Mouse (Mus musculus): ENCODE measurements at regions not wholly inside any gene's neighbourhood (a gene's known extent, or its start where the extent isn't known, plus 50 kb on each side); places are given as distances from the start of the nearest gene placed in this dataset.

DNA sequence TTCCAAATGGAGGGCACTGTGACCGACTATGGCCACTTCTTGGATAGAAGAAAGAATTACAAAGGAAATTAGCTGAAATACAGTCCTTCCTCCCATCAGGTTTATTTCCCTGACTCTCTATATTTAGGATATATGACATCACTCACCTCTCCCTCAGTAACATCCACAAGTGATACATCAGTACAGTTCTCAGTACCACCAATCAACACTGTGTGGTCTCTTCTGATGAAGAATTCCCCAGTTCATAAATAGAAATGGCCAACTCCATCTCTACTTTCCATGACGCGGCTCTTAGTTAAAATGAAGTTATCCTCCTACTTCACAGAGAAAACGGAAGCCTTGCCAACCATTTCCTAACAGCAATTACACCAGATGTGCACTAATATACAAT is 208.3 kb upstream of the Dio2 start:
- ATAC-seq (ENCODE audit: low FRiP score, low TSS enrichment) = no peak
- Histone ChIP-seq H3K27me3 (ENCODE audit: control insufficient read depth, insufficient read depth, low read length) (no peaks in the 10 kb centered on the region), H3K27ac (ENCODE audit: low read depth, low read length) (no peak overlapping the region), H3K4me1 (ENCODE audit: control insufficient read depth, insufficient read depth, low read length) (no peaks in the 10 kb centered on the region), H3K9me3 (ENCODE audit: control insufficient read depth, low read length) (no peaks in the 10 kb centered on the region), H3K4me3 (ENCODE audit: low read length) (no peak overlapping the region), H3K4me2 (replicated peaks; ENCODE audit: low read depth, low read length) (no peak overlapping the region), H3K36me3 (ENCODE audit: control insufficient read depth, insufficient read depth, low read length) (no peaks in the 10 kb centered on the region), H3K9ac (ENCODE audit: low read depth, low read length) (no peak overlapping the region)
- whole genome bisulfite sequencing = 92% methylated on average over 4 of the region's 4 CpGs

GRCm38 (mm10) chr12:90945743-90946527 is 207.7 kb upstream of the Dio2 start:
- H3K27me3 ChIP-seq (ENCODE audit: control insufficient read depth, insufficient read depth, low read length) = no peaks in the 10 kb centered on the region
- no peak overlapping the region for H3K27ac ChIP-seq (ENCODE audit: low read depth, low read length)
- no peak for ATAC-seq (ENCODE audit: low FRiP score, low TSS enrichment)
- no peak overlapping the region for H3K9ac ChIP-seq (ENCODE audit: low read depth, low read length)
- no peaks in the 10 kb centered on the region for H3K9me3 ChIP-seq (ENCODE audit: control insufficient read depth, low read length)
- no peaks in the 10 kb centered on the region for H3K36me3 ChIP-seq (ENCODE audit: control insufficient read depth, insufficient read depth, low read length)
- 57% methylated on average over 6 of the region's 6 CpGs for WGBS
- no peaks in the 10 kb centered on the region for H3K4me1 ChIP-seq (ENCODE audit: control insufficient read depth, insufficient read depth, low read length)
- no peak overlapping the region for H3K4me2 ChIP-seq (replicated peaks; ENCODE audit: low read depth, low read length)
- no peak overlapping the region for H3K4me3 ChIP-seq (ENCODE audit: low read length)

- no peak overlapping the region for H3K4me3 ChIP-seq (ENCODE audit: low read length)
Measured at GRCm38 (mm10) chr12:90932684-90933083, 194.4 kb upstream of the Dio2 start.

DNA sequence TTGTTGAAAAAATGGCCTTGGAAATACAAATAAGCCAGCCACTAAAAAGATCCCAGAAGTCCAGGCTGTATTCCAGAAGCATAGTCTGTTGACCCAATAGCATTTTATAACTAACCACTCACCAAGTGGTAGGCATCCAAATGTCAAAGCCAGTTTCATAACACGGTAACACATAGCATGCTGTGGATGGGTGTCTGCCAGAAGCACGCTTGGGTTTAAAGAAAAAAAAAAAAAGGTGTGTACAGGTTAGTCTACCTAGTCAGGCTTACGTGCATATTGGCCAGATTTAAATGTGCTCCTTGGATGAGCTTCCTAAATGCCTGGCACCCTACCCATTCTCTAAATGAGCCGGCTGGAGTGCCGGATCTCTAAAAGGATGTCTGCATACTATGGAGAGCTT is 194.0 kb upstream of the Dio2 start:
- 93% methylated on average over 5 of the region's 5 CpGs for whole genome bisulfite sequencing
- no peaks in the 10 kb centered on the region for H3K36me3 ChIP-seq (ENCODE audit: control insufficient read depth, insufficient read depth, low read length)
- H3K9ac ChIP-seq (ENCODE audit: low read depth, low read length) = no peak overlapping the region
- no peaks in the 10 kb centered on the region for H3K9me3 ChIP-seq (ENCODE audit: control insufficient read depth, low read length)
- no peak overlapping the region for H3K4me3 ChIP-seq (ENCODE audit: low read length)
- no peaks in the 10 kb centered on the region for H3K27me3 ChIP-seq (ENCODE audit: control insufficient read depth, insufficient read depth, low read length)
- H3K4me1 ChIP-seq (ENCODE audit: control insufficient read depth, insufficient read depth, low read length) = no peaks in the 10 kb centered on the region
- H3K27ac ChIP-seq (ENCODE audit: low read depth, low read length) = no peak overlapping the region
- H3K4me2 ChIP-seq (replicated peaks; ENCODE audit: low read depth, low read length) = no peak overlapping the region
- no peak for ATAC-seq (ENCODE audit: low FRiP score, low TSS enrichment)

More at GRCm38 (mm10) chr12:90932684-90933083, 194.4 kb upstream of the Dio2 start:
- 91% methylated on average over 8 of the region's 8 CpGs for whole genome bisulfite sequencing
- Histone ChIP-seq H3K4me2 (replicated peaks; ENCODE audit: low read depth, low read length) (no peak overlapping the region), H3K4me1 (ENCODE audit: control insufficient read depth, insufficient read depth, low read length) (no peaks in the 10 kb centered on the region), H3K9ac (ENCODE audit: low read depth, low read length) (no peak overlapping the region), H3K9me3 (ENCODE audit: control insufficient read depth, low read length) (no peaks in the 10 kb centered on the region), H3K27ac (ENCODE audit: low read depth, low read length) (no peak overlapping the region), H3K36me3 (ENCODE audit: control insufficient read depth, insufficient read depth, low read length) (no peaks in the 10 kb centered on the region), H3K27me3 (ENCODE audit: control insufficient read depth, insufficient read depth, low read length) (no peaks in the 10 kb centered on the region)
- no peak for ATAC-seq (ENCODE audit: low FRiP score, low TSS enrichment)

DNA sequence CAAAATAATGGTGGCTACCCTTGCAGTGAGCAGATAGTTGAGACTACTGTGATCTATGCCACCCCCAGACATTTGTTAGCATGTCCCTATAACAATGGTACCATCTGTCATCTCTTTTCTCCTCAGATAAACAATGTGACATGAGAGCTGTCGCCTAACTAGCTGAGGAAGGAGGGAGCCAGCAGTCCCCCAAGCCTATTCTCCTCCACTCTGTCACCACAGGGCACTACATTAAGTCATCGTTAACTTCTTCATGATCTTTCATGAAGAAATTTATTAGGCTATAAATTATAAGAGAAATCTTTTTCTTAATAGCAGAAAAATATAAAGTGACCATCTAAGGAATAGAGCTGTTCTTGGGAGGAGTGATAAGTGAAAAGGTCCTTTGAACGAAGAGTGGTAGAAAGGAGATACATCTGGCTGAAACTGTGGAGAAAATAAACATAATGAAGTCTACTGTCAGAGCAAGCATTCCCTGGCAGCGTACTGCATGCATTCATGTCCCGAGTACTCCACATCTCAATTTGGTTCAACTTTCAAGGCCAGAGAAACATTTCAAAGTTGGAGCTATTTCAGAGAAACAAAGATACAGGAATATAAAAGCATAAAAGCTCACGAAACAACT is 192.0 kb upstream of the Dio2 start:
- no peak overlapping the region for H3K9ac ChIP-seq (ENCODE audit: low read depth, low read length)
- no peaks in the 10 kb centered on the region for H3K9me3 ChIP-seq (ENCODE audit: control insufficient read depth, low read length)
- no peaks in the 10 kb centered on the region for H3K4me1 ChIP-seq (ENCODE audit: control insufficient read depth, insufficient read depth, low read length)
- H3K27ac ChIP-seq (ENCODE audit: low read depth, low read length) = no peak overlapping the region
- H3K36me3 ChIP-seq (ENCODE audit: control insufficient read depth, insufficient read depth, low read length) = no peaks in the 10 kb centered on the region
- no peaks in the 10 kb centered on the region for H3K27me3 ChIP-seq (ENCODE audit: control insufficient read depth, insufficient read depth, low read length)
- no peak overlapping the region for H3K4me3 ChIP-seq (ENCODE audit: low read length)
- no peak overlapping the region for H3K4me2 ChIP-seq (replicated peaks; ENCODE audit: low read depth, low read length)
- ATAC-seq (ENCODE audit: low FRiP score, low TSS enrichment) = no peak
- WGBS = 63% methylated on average over 6 of the region's 6 CpGs

- ATAC-seq (ENCODE audit: low FRiP score, low TSS enrichment) = no peak
- Histone ChIP-seq H3K27ac (ENCODE audit: low read depth, low read length) (no peak overlapping the region), H3K4me1 (ENCODE audit: control insufficient read depth, insufficient read depth, low read length) (no peaks in the 10 kb centered on the region), H3K4me2 (replicated peaks; ENCODE audit: low read depth, low read length) (no peak overlapping the region), H3K9ac (ENCODE audit: low read depth, low read length) (no peak overlapping the region), H3K4me3 (ENCODE audit: low read length) (no peak overlapping the region), H3K9me3 (ENCODE audit: control insufficient read depth, low read length) (no peaks in the 10 kb centered on the region), H3K36me3 (ENCODE audit: control insufficient read depth, insufficient read depth, low read length) (no peaks in the 10 kb centered on the region), H3K27me3 (ENCODE audit: control insufficient read depth, insufficient read depth, low read length) (no peaks in the 10 kb centered on the region)
- WGBS = 92% methylated on average over 2 of the region's 2 CpGs
Measured at GRCm38 (mm10) chr12:90923603-90924002, 185.4 kb upstream of the Dio2 start.

DNA sequence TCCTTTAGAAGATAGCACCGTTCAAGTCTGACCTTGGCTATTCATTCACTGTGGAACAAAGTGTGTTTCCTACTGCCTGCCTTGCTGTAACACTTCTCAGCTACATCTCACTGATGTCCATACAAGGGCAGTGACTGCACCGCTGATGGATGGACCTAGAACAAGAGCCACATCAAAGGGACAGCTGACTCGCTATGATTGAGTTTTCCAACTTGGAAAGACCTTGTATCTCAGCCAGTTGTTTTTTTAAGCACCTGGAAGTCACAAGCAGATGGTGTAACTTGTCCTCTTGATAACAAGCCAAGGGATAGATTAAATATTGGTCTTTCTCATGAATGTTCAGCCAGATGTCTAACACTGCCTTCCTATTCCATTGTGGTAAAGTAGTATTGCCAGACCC is 184.9 kb upstream of the Dio2 start:
- ATAC-seq (ENCODE audit: low FRiP score, low TSS enrichment) = no peak
- 79% methylated on average over 3 of the region's 3 CpGs for WGBS

GRCm38 (mm10) chr12:90921227-90921626 is 183.0 kb upstream of the Dio2 start:
- no peaks in the 10 kb centered on the region for H3K27me3 ChIP-seq (ENCODE audit: control insufficient read depth, insufficient read depth, low read length)
- 93% methylated on average over 4 of the region's 4 CpGs for WGBS
- no peak for ATAC-seq (ENCODE audit: low FRiP score, low TSS enrichment)

More for the DNA sequence above, 184.9 kb upstream of the Dio2 start:
- Histone ChIP-seq H3K4me3 (ENCODE audit: low read length) (no peak overlapping the region), H3K27me3 (ENCODE audit: control insufficient read depth, insufficient read depth, low read length) (no peaks in the 10 kb centered on the region), H3K9me3 (ENCODE audit: control insufficient read depth, low read length) (no peaks in the 10 kb centered on the region), H3K4me2 (replicated peaks; ENCODE audit: low read depth, low read length) (no peak overlapping the region), H3K9ac (ENCODE audit: low read depth, low read length) (no peak overlapping the region), H3K27ac (ENCODE audit: low read depth, low read length) (no peak overlapping the region), H3K4me1 (ENCODE audit: control insufficient read depth, insufficient read depth, low read length) (no peaks in the 10 kb centered on the region), H3K36me3 (ENCODE audit: control insufficient read depth, insufficient read depth, low read length) (no peaks in the 10 kb centered on the region)

GRCm38 (mm10) chr12:90915929-90916713 is 177.9 kb upstream of the Dio2 start:
- Histone ChIP-seq H3K9ac (ENCODE audit: low read depth, low read length) (no peak overlapping the region), H3K4me3 (ENCODE audit: low read length) (no peak overlapping the region), H3K27me3 (ENCODE audit: control insufficient read depth, insufficient read depth, low read length) (no peaks in the 10 kb centered on the region), H3K4me2 (replicated peaks; ENCODE audit: low read depth, low read length) (no peak overlapping the region), H3K4me1 (ENCODE audit: control insufficient read depth, insufficient read depth, low read length) (no peaks in the 10 kb centered on the region), H3K36me3 (ENCODE audit: control insufficient read depth, insufficient read depth, low read length) (no peaks in the 10 kb centered on the region), H3K9me3 (ENCODE audit: control insufficient read depth, low read length) (no peaks in the 10 kb centered on the region), H3K27ac (ENCODE audit: low read depth, low read length) (no peak overlapping the region)
- 40% methylated on average over 11 of the region's 11 CpGs for WGBS
- no peak for ATAC-seq (ENCODE audit: low FRiP score, low TSS enrichment)

More at GRCm38 (mm10) chr12:90921227-90921626, 183.0 kb upstream of the Dio2 start:
- Histone ChIP-seq H3K9ac (ENCODE audit: low read depth, low read length) (no peak overlapping the region), H3K9me3 (ENCODE audit: control insufficient read depth, low read length) (no peaks in the 10 kb centered on the region), H3K27ac (ENCODE audit: low read depth, low read length) (no peak overlapping the region), H3K4me2 (replicated peaks; ENCODE audit: low read depth, low read length) (no peak overlapping the region), H3K4me1 (ENCODE audit: control insufficient read depth, insufficient read depth, low read length) (no peaks in the 10 kb centered on the region), H3K36me3 (ENCODE audit: control insufficient read depth, insufficient read depth, low read length) (no peaks in the 10 kb centered on the region), H3K4me3 (ENCODE audit: low read length) (no peak overlapping the region)

Data from kidney, embryonic 14.5 days (tissue).